Mouse (Mus musculus) heart, postnatal 4 days (tissue): ENCODE data around the gene Slf2. TPM values are rescaled to one million over a fixed set of nuclear protein-coding genes. Genes with fewer than 3 reads are reported as not detected.

Experiments
- DNase-seq: peaks from one replicate; pipeline ENCODE4 v3.0.0; 2021
- total RNA-seq, 2 experiments: library from RNA; stranded (reverse); gene quantifications; 2 replicates each; pipeline ENCODE4 v1.2.3; 2021

The Slf2 gene
- total RNA-seq, 2 experiments from 2014 or later, result 37.2 to 40.9 TPM

GRCm38 (mm10) chr19:45012636-45013035, 81.7 kb downstream of the Slf2 start:
- DNase-seq, result peak; percentile 38

GRCm38 (mm10) chr19:45013581-45014225, 82.8 kb downstream of the Slf2 start:
- no peak for DNase-seq

GRCm38 (mm10) chr19:45014335-45014971, 83.5 kb downstream of the Slf2 start, which contains the start of gene Lzts2:
Gene Lzts2 (plus strand): TSS chr19:45014414.
- DNase-seq, result peak; percentile 21

- peak; percentile 76 for DNase-seq
These were observed 84.0 kb downstream of the Slf2 start for GRCm38 (mm10) chr19:45014981-45015402.

GRCm38 (mm10) chr19:45015518-45016281, 84.7 kb downstream of the Slf2 start:
- DNase-seq, result peak; percentile 61

- DNase-seq, result peak; percentile 88
These were observed 85.6 kb downstream of the Slf2 start for GRCm38 (mm10) chr19:45016341-45017215.

- peak; percentile 92 for DNase-seq
These were observed 86.3 kb downstream of the Slf2 start for GRCm38 (mm10) chr19:45017216-45017771.

- peak; percentile 96 for DNase-seq
These were observed 87.0 kb downstream of the Slf2 start for GRCm38 (mm10) chr19:45017909-45018308.

- DNase-seq, result peak; percentile 54
These were observed 87.4 kb downstream of the Slf2 start for GRCm38 (mm10) chr19:45018351-45018831.

- DNase-seq, result peak; percentile 79
These were observed 89.4 kb downstream of the Slf2 start for GRCm38 (mm10) chr19:45020348-45020747.

GRCm38 (mm10) chr19:45021362-45021761, 90.4 kb downstream of the Slf2 start:
- DNase-seq, result peak; percentile 17

GRCm38 (mm10) chr19:45023993-45024392, 93.0 kb downstream of the Slf2 start:
- no peak for DNase-seq

- DNase-seq, result no peak
These were observed 93.8 kb downstream of the Slf2 start for GRCm38 (mm10) chr19:45024775-45025174.

- no peak for DNase-seq
These were observed 95.1 kb downstream of the Slf2 start for GRCm38 (mm10) chr19:45025937-45026568.

GRCm38 (mm10) chr19:45026958-45027670, 96.2 kb downstream of the Slf2 start:
- DNase-seq, result no peak

- no peak for DNase-seq
These were observed 96.9 kb downstream of the Slf2 start for GRCm38 (mm10) chr19:45027848-45028247.

GRCm38 (mm10) chr19:45028746-45029145, 97.8 kb downstream of the Slf2 start:
- DNase-seq, result no peak

GRCm38 (mm10) chr19:45029571-45029970, 98.6 kb downstream of the Slf2 start:
- no peak for DNase-seq

- DNase-seq, result peak; percentile 84
These were observed 99.2 kb downstream of the Slf2 start for GRCm38 (mm10) chr19:45030111-45030510.
